Mouse (Mus musculus): ENCODE data around the gene Mfsd2a.

DNA sequence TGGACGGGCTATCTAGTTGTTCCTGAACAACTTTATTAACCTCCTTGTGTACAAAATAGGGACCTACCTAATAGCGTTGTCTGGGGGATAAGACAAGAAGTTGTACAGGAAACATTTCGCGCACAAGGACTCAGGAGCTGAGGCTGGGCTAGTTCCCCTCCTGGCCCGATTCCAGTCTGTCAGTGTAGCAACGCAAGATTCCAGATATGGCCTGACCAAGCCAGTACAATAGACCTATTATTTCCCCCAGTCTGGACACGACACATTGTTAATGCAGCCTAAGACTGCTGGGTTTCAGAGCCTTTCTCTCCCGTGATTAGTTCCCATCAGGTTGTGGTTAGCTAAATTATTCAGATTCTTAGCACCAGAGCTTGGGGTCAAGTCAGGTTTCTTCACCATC lies 1.8 kb upstream of the Mfsd2a start:
- TF ChIP-seq POLR2A (IDR thresholded peaks at IDR 0.05; ENCODE audit: borderline replicate concordance, extremely low read depth, low read depth, low read length): no peak
- TF ChIP-seq CTCF (IDR thresholded peaks at IDR 0.05; ENCODE audit: insufficient read depth, low read length): no peak

All from lung, adult 2 months (tissue).